Mouse (Mus musculus) embryonic facial prominence, embryonic 13.5 days (tissue): ENCODE measurements at regions not wholly inside any gene's neighbourhood (a gene's known extent, or its start where the extent isn't known, plus 50 kb on each side); places are given as distances from the start of the nearest gene placed in this dataset.
A peak's percentile ranks its signal among the peaks of the same experiment; 100 is the strongest.

Experiments
- ATAC-seq: fragments of 200-750 bp; cut with Nextera tagmentation; 2 replicates; pipeline ENCODE4 v1.8.0; 2017; ENCODE audit warnings: low read depth; ENCODE audit not compliant: insufficient number of reproducible peaks, insufficient read depth, low FRiP score, low TSS enrichment
- H3K27ac ChIP-seq: fragments of 300-500 bp; sonication (generic); 2 replicates; pipeline ENCODE4 v1.5.1; 2015; ENCODE audit warnings: moderate library complexity, mild to moderate bottlenecking, inconsistent platforms
- H3K27me3 ChIP-seq: fragments of 300-500 bp; sonication (generic); 2 replicates; pipeline ENCODE4 v1.6.1; 2015; ENCODE audit warnings: mild to moderate bottlenecking, inconsistent platforms
- H3K36me3 ChIP-seq: fragments of 300-500 bp; sonication (generic); 2 replicates; pipeline ENCODE4 v1.6.1; 2015; ENCODE audit warnings: mild to moderate bottlenecking, inconsistent platforms
- H3K4me1 ChIP-seq: fragments of 300-500 bp; sonication (generic); 2 replicates; pipeline ENCODE4 v1.6.1; 2015; ENCODE audit warnings: inconsistent platforms
- H3K4me2 ChIP-seq: fragments of 300-500 bp; sonication (generic); 2 replicates; pipeline ENCODE4 v1.6.1; 2015; ENCODE audit warnings: moderate library complexity, mild to moderate bottlenecking, inconsistent platforms
- H3K4me3 ChIP-seq: fragments of 300-500 bp; sonication (generic); 2 replicates; pipeline ENCODE4 v1.5.1; 2015; ENCODE audit warnings: mild to moderate bottlenecking, inconsistent platforms
- H3K9ac ChIP-seq: fragments of 300-500 bp; sonication (generic); 2 replicates; pipeline ENCODE4 v1.6.1; 2015; ENCODE audit warnings: mild to moderate bottlenecking, inconsistent platforms
- H3K9me3 ChIP-seq: fragments of 300-500 bp; sonication (generic); 2 replicates; pipeline ENCODE4 v1.6.1; 2016; ENCODE audit warnings: inconsistent platforms
- WGBS: fragments of 180-500 bp; shearing (Covaris S2); methylation state at CpG from one replicate; pipeline ENCODE4 v1.1.7; 2015; ENCODE audit warnings: mixed read lengths; 5-methylcytosine and 5-hydroxymethylcytosine counted together

- H3K4me3 ChIP-seq: no peak overlapping the region
- 38% methylated on average over 3 of the region's 3 CpGs for WGBS
- ATAC-seq: no peak
- H3K36me3 ChIP-seq: no peaks in the 10 kb centered on the region
- H3K4me2 ChIP-seq: no peak overlapping the region
- H3K27ac ChIP-seq: no peak overlapping the region
- H3K9me3 ChIP-seq: no peaks in the 10 kb centered on the region
- H3K9ac ChIP-seq: no peak overlapping the region
- no peaks in the 10 kb centered on the region for H3K27me3 ChIP-seq
- no peaks in the 10 kb centered on the region for H3K4me1 ChIP-seq
Measured at GRCm38 (mm10) chr1:43633246-43633645, 97.2 kb upstream of the 1500015O10Rik start.

- Histone ChIP-seq H3K4me2 (no peak overlapping the region), H3K9me3 (no peaks in the 10 kb centered on the region), H3K9ac (no peak overlapping the region), H3K27ac (no peak overlapping the region), H3K4me1 (no peaks in the 10 kb centered on the region), H3K36me3 (no peaks in the 10 kb centered on the region), H3K27me3 (no peaks in the 10 kb centered on the region), H3K4me3 (no peak overlapping the region)
- 73% methylated on average over 3 of the region's 3 CpGs for WGBS
- no peak for ATAC-seq
Measured at GRCm38 (mm10) chr1:43635718-43636117, 94.7 kb upstream of the 1500015O10Rik start.

DNA sequence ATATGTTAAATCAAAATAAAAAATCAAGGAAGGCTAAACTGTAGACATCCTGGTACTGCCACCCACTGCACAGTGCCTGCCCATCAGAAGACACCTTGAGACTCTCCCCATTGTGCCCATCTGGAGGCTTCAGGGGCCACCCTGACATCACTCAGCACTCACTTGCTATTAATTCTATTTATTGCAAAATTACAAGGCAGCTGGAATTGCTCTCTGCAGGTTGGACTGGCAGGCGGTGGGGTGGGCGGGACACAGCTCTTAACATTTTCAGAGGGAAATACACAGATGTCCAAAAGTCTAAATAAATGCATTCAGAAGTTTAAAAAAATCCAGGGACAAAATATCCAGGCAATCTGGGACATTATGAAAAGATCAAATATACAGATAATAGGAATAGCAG lies 92.4 kb upstream of the 1500015O10Rik start:
- H3K9me3 ChIP-seq: no peaks in the 10 kb centered on the region
- no peak overlapping the region for H3K4me3 ChIP-seq
- 78% methylated on average over 2 of the region's 2 CpGs for WGBS
- H3K36me3 ChIP-seq: no peaks in the 10 kb centered on the region
- no peak for ATAC-seq
- no peak overlapping the region for H3K27ac ChIP-seq
- no peak overlapping the region for H3K9ac ChIP-seq
- no peaks in the 10 kb centered on the region for H3K4me1 ChIP-seq
- no peaks in the 10 kb centered on the region for H3K27me3 ChIP-seq
- H3K4me2 ChIP-seq: no peak overlapping the region

- Histone ChIP-seq H3K4me2 (no peak overlapping the region), H3K4me3 (no peak overlapping the region), H3K27me3 (no peaks in the 10 kb centered on the region), H3K9me3 (no peaks in the 10 kb centered on the region), H3K9ac (no peak overlapping the region), H3K4me1 (peaks cover 11% of the 10 kb centered on the region), H3K27ac (peak overlapping the region; percentile 60), H3K36me3 (no peaks in the 10 kb centered on the region)
- WGBS: 22% methylated on average over 2 of the region's 2 CpGs
- ATAC-seq: no peak
Measured at GRCm38 (mm10) chr1:43672031-43672430, 58.4 kb upstream of the 1500015O10Rik start.
